Mouse (Mus musculus): ENCODE measurements around the gene Sncb.

- TF ChIP-seq CTCF (IDR thresholded peaks at IDR 0.05; ENCODE audit: borderline replicate concordance, control insufficient read depth, extremely low read depth, insufficient read depth, low read length, poor library complexity) (no peak), POLR2A (IDR thresholded peaks at IDR 0.05; ENCODE audit: control insufficient read depth, extremely low read depth, insufficient read depth, low read length, poor library complexity) (no peak)
These were observed 52.0 kb downstream of the Sncb start for GRCm38 (mm10) chr13:54714393-54714792.
